Mouse (Mus musculus) heart, embryonic 13.5 days (tissue): ENCODE data around the gene Krt17. TPM values are rescaled to one million over a fixed set of nuclear protein-coding genes. Genes with fewer than 3 reads are reported as not detected.

Source experiments
- ATAC-seq: fragments of 200-750 bp; cut with Nextera tagmentation; 2 replicates; pipeline ENCODE4 v1.8.0; 2017; ENCODE audit warnings: moderate TSS enrichment; ENCODE audit not compliant: insufficient number of reproducible peaks, low FRiP score, low TSS enrichment; ENCODE audit errors: extremely low read depth
- H3K27ac ChIP-seq: fragments of 300-500 bp; sonication (generic); replicated peaks from 2 replicates; pipeline ENCODE4 v1.5.1; 2015; ENCODE audit warnings: moderate library complexity, mild to moderate bottlenecking, inconsistent platforms
- H3K27me3 ChIP-seq: fragments of 300-500 bp; sonication (generic); replicated peaks from 2 replicates; pipeline ENCODE4 v1.6.1; 2015; ENCODE audit warnings: mild to moderate bottlenecking, inconsistent platforms
- H3K36me3 ChIP-seq: fragments of 300-500 bp; sonication (generic); 2 replicates; pipeline ENCODE4 v1.6.1; 2015; ENCODE audit warnings: mild to moderate bottlenecking, inconsistent platforms
- H3K4me1 ChIP-seq: fragments of 300-500 bp; sonication (generic); 2 replicates; pipeline ENCODE4 v1.6.1; 2015; ENCODE audit warnings: inconsistent platforms
- H3K4me2 ChIP-seq: fragments of 300-500 bp; sonication (generic); 2 replicates; pipeline ENCODE4 v1.6.1; 2015; ENCODE audit warnings: inconsistent platforms, mild to moderate bottlenecking, moderate library complexity
- H3K4me3 ChIP-seq: fragments of 300-500 bp; sonication (generic); 2 replicates; pipeline ENCODE4 v1.5.1; 2015; ENCODE audit warnings: moderate library complexity, mild to moderate bottlenecking, inconsistent platforms
- H3K9ac ChIP-seq: fragments of 300-500 bp; sonication (generic); 2 replicates; pipeline ENCODE4 v1.6.1; 2015; ENCODE audit warnings: inconsistent platforms, mild to moderate bottlenecking, moderate library complexity
- H3K9me3 ChIP-seq: fragments of 300-500 bp; sonication (generic); 2 replicates; pipeline ENCODE4 v1.6.1; 2016; ENCODE audit warnings: inconsistent platforms
- WGBS: fragments of 180-500 bp; shearing (Covaris S2); methylation state at CpG from one replicate; pipeline ENCODE4 v1.1.7; 2015; ENCODE audit warnings: mixed read lengths; 5-methylcytosine and 5-hydroxymethylcytosine counted together
- polyA plus RNA-seq: library from polyadenylated mRNA; unstranded; fragments of >200 nt; fragmentation: Nextera tagmentation; extraction: Ambion mirVana; gene quantifications from 2 replicates; pipeline ENCODE4 v1.2.1, GENCODE M21; 2015

The Krt17 gene
- polyA plus RNA-seq, 1 experiment from 2014 or later, result 3.0 TPM

DNA sequence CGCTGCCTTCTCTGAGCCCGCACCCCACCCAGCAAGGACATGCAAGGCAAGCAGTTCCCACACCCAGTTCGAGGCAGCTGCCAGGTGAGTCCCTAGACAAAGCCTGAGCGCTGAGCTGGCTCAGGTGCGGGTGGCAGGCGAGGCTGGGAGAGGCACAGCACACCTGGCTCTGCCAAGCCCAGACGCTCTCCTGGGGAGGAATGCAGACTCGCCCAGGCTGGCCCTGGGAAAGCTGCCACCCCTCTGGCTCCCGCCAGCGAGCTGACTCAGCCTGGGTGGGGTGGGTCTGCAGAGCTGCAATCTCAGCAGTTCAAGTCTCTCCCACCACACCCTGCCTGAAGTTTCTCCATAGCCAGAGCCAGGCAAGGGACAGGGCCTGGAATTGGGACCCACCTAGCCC lies 26.2 kb upstream of the Krt17 start:
- H3K4me2 ChIP-seq, result no peak overlapping the region
- ATAC-seq, result no peak; the same call in 1 of the 2 replicates
- H3K4me1 ChIP-seq, result peaks cover 36% of the 10 kb centered on the region
- H3K9me3 ChIP-seq, result no peaks in the 10 kb centered on the region
- H3K27me3 ChIP-seq, result 0 out of 2 replicates have a peak, but pooled peaks cover 4% of the 10 kb centered on the region
- H3K36me3 ChIP-seq, result no peaks in the 10 kb centered on the region
- WGBS, result 48% methylated on average over 10 of the region's 10 CpGs
- no peak overlapping the region for H3K27ac ChIP-seq
- no peak overlapping the region for H3K9ac ChIP-seq
- H3K4me3 ChIP-seq, result no peak overlapping the region

DNA sequence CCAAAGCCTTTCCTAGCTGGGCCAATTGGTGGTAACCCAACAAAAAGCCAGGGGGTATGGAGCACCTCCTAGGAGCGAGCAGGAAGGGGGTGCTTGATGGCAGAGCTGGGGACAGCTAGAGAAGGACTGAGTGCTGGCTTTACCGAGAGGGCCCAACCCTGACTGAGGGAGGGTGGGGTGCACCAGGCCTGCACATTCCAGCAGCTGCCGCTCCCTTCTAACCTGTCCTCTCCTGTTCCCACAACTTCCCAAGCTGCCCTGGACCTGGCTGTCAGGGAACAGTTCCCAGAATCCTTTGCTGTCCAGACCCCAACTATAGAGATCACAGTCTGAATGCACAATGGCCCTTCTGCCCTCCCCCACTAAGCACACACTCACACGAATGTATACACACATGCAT lies 24.2 kb upstream of the Krt17 start:
- Histone ChIP-seq H3K4me1 (peaks cover 20% of the 10 kb centered on the region), H3K27me3 (0 out of 2 replicates have a peak, but pooled peaks cover 4% of the 10 kb centered on the region), H3K4me3 (no peak overlapping the region), H3K9me3 (no peaks in the 10 kb centered on the region), H3K27ac (no peak overlapping the region), H3K4me2 (no peak overlapping the region), H3K9ac (no peak overlapping the region), H3K36me3 (no peaks in the 10 kb centered on the region)
- WGBS, result 67% methylated on average over 4 of the region's 4 CpGs
- no peak for ATAC-seq

DNA sequence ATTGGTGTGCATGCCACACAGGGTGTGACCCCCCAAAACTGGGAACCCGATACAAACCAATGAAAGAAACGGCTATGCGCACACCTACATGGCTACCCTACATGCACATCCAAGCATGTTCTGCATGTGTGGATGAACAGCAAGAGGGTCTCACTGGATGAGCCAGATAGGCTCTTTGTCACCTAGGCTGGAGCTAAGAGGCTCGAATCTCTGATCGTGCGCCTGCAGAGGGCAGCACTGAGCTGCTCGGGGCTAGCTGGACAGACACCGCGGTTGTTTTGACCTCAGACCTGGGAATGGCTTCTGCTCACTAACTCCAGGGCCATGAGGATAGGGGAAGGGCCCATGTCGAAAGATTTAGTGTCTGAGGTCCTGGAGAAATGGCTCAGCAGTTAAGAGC lies 21.7 kb upstream of the Krt17 start:
- WGBS, result 21% methylated on average over 10 of the region's 10 CpGs
- ATAC-seq, result no peak

DNA sequence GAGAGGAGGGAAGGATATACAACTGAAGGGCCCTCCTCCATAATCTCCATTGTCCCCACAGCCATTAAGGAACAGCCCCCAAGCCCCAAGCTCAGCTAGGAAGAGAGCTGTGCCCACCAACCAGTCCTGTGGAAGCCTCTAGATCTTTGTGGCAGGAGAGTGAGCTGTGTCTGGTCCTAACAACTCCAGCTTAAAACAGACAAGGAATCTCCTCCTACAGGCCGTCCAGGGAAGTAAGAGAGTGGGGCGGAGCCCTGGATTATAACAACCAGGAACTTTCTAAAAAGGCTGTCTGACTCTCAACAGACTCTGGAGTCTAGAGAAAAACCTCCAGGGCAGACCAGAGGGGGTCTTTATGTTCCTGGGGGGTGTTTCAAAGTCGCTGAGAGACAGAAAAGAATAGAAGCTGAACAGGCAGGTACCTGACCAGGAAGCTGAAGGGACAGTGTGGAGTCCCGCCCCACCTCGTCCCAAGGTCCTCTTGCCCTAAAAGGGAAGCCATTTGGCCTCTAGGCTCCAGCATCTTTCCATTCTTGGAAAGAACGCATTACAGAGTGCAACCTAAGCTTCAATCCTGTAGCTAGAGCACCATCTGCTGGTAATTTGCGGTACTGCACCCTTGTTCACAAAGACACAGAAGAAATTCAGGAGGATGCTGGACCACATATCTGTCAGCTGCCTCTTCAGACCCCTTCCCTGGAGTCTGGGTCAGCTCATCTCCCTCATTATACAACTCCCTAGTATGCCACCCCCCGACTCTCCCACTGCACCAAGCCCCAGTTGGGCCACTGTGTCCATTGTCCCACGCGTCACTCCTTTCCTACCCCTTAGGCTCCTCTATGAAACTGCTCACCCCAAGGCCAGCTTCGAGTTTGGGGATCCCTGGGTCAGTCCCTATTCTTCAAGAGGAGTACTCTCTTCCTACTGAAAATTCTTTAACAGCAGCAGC lies 21.0 kb upstream of the Krt17 start:
- Histone ChIP-seq H3K27ac (no peak overlapping the region), H3K4me2 (no peak overlapping the region), H3K36me3 (no peaks in the 10 kb centered on the region), H3K4me3 (no peak overlapping the region), H3K27me3 (peaks cover 9% of the 10 kb centered on the region; the same call in 1 of the 2 replicates), H3K9ac (no peak overlapping the region), H3K9me3 (no peaks in the 10 kb centered on the region), H3K4me1 (0 out of 2 replicates have a peak, but pooled peaks cover 1% of the 10 kb centered on the region)
- 19% methylated on average over 11 of the region's 11 CpGs for WGBS
- no peak for ATAC-seq

More for the DNA sequence above, 21.7 kb upstream of the Krt17 start:
- Histone ChIP-seq H3K9ac (no peak overlapping the region), H3K27me3 (0 out of 2 replicates have a peak, but pooled peaks cover 9% of the 10 kb centered on the region), H3K27ac (no peak overlapping the region), H3K4me3 (no peak overlapping the region), H3K4me2 (no peak overlapping the region), H3K9me3 (no peaks in the 10 kb centered on the region), H3K36me3 (no peaks in the 10 kb centered on the region), H3K4me1 (0 out of 2 replicates have a peak, but pooled peaks cover 6% of the 10 kb centered on the region)

DNA sequence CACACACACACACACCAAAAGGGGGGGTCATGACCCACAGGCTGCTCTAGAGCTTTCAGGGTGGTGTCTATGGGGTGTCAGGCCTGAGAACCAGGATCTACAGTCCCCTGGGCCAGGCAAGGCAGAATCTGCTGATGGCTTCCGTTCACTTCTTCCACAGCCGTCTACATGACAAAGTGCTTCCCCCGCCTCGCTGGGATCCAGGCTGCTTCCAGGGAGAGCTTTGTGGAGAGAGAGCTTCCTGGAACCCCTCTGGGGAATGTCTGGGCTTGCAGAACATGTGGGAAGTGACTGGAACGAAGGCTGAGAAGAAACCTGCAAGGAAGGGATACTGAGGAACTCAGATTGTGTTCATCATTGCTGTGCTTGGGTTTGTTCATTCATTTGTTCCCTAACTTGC lies 17.9 kb upstream of the Krt17 start:
- Histone ChIP-seq H3K27ac (no peak overlapping the region), H3K36me3 (no peaks in the 10 kb centered on the region), H3K9ac (no peak overlapping the region), H3K9me3 (no peaks in the 10 kb centered on the region), H3K27me3 (peaks cover 8% of the 10 kb centered on the region; the same call in 1 of the 2 replicates), H3K4me1 (peaks cover 4% of the 10 kb centered on the region), H3K4me2 (no peak overlapping the region), H3K4me3 (no peak overlapping the region)
- WGBS, result 58% methylated on average over 5 of the region's 5 CpGs
- no peak for ATAC-seq

DNA sequence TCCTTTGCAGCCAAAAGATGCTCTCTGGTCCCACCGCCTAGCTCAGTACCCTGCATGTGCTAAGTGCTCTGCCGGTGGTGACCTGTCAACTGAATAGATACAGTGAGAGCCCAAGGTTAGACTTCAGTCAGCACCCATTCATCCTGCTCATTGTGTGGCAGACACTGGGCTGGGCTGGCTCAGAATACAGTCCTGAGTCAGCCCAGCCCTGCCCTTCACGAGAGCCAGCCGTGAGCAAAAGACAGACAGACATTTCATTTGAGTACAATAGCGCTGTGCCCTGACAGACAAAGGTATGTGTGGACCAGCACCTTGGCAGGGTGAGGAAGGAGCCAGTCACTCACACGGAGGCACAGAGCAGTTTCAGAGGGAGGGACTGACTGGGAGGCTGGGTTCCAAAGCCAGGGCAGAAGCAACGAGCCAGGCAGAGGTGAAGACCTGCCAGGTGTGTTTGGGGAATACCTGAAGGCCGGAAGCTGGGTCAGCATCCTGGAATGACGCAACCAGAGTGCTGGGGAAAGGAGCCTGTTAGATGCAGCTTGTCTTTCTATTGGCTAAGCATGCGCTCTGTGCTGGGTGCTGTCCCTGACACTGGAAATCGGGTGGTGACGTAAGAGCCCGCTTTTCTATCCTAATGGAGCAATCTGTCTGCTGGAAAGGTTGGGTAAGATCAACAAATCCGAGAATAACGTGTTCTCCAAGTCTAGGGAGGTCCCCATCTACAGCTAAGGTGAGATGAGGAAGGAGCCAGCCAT lies 17.1 kb upstream of the Krt17 start:
- no peak for ATAC-seq
- Histone ChIP-seq H3K4me1 (peaks cover 7% of the 10 kb centered on the region), H3K9me3 (no peaks in the 10 kb centered on the region), H3K4me3 (no peak overlapping the region), H3K36me3 (no peaks in the 10 kb centered on the region), H3K9ac (no peak overlapping the region), H3K27me3 (peaks cover 8% of the 10 kb centered on the region; the same call in 1 of the 2 replicates), H3K4me2 (no peak overlapping the region), H3K27ac (no peak overlapping the region)
- 61% methylated on average over 15 of the region's 15 CpGs for WGBS

DNA sequence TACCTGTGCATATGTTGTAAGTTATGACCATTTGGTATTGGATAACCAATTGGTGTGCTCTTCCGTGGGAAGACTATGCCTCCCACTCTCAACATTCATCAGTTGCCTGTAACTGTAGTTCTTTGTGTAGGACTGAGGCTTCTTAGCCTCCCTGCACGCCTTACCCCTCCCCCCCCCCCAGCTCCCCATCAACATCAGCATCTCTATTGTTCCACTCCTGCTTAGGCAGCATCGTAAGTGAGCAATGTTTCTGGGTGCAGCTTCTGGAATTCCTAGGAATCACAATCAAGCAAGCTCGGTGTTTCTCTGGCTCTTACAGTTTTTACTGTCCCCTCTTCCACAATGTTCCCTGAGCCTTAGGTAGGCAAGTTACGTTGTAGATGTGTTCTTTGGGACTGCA lies 14.6 kb upstream of the Krt17 start:
- Histone ChIP-seq H3K27ac (no peak overlapping the region), H3K4me1 (peaks cover 7% of the 10 kb centered on the region), H3K27me3 (peaks cover 26% of the 10 kb centered on the region), H3K36me3 (no peaks in the 10 kb centered on the region), H3K9ac (no peak overlapping the region), H3K9me3 (no peaks in the 10 kb centered on the region), H3K4me2 (no peak overlapping the region), H3K4me3 (no peak overlapping the region)
- WGBS, result 51% methylated on average over 5 of the region's 5 CpGs
- ATAC-seq, result no peak

DNA sequence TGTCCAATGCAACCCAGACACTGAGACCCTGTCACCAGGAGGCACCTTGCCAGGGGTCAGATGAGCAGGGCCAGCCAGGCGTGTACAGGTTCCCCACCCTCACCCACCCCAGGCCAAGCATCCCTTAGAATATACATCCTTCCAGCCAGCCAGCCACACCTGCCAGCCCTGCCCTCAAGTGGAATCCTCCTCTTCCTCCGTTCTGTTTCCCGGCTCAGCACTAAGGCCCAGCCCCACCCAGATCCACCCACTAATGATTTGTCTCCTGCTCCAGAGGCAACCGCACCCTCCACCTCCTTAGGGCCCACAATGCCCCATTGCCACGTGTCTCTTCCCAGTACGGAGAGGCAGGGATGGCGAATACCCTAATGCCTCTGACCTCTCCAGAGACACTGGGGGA lies 13.9 kb upstream of the Krt17 start:
- Histone ChIP-seq H3K27ac (no peak overlapping the region), H3K4me2 (no peak overlapping the region), H3K9ac (no peak overlapping the region), H3K4me3 (no peak overlapping the region), H3K9me3 (no peaks in the 10 kb centered on the region), H3K4me1 (peaks cover 7% of the 10 kb centered on the region), H3K36me3 (no peaks in the 10 kb centered on the region), H3K27me3 (peaks cover 28% of the 10 kb centered on the region)
- 72% methylated on average over 7 of the region's 7 CpGs for WGBS
- ATAC-seq, result no peak; the same call in 1 of the 2 replicates

DNA sequence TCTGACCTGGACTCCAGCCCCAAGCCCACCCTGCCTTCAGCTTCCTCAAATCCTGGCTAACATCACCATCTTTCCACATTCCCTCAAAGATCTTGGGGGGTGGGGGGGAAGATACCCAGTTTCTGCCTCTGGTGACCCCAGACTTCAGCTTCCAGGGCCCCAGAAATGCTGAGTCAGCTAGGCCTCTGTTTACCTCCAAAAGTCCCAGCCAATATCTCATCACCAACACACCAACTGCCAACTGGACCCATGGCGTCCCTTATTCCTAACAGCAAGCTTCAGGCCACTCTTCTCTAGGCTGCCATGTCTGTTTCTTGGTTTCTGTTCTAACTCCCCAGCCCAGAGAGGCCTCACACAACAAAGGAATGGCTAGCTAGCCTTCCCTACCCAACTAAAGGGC lies 11.0 kb upstream of the Krt17 start:
- H3K4me2 ChIP-seq, result no peak overlapping the region
- no peak overlapping the region for H3K4me3 ChIP-seq
- ATAC-seq, result no peak
- peaks cover 7% of the 10 kb centered on the region for H3K4me1 ChIP-seq
- no peak overlapping the region for H3K27ac ChIP-seq
- WGBS, result 84% methylated on average over 1 of the region's 1 CpGs
- no peaks in the 10 kb centered on the region for H3K9me3 ChIP-seq
- peaks cover 30% of the 10 kb centered on the region for H3K27me3 ChIP-seq
- H3K36me3 ChIP-seq, result no peaks in the 10 kb centered on the region
- H3K9ac ChIP-seq, result no peak overlapping the region

DNA sequence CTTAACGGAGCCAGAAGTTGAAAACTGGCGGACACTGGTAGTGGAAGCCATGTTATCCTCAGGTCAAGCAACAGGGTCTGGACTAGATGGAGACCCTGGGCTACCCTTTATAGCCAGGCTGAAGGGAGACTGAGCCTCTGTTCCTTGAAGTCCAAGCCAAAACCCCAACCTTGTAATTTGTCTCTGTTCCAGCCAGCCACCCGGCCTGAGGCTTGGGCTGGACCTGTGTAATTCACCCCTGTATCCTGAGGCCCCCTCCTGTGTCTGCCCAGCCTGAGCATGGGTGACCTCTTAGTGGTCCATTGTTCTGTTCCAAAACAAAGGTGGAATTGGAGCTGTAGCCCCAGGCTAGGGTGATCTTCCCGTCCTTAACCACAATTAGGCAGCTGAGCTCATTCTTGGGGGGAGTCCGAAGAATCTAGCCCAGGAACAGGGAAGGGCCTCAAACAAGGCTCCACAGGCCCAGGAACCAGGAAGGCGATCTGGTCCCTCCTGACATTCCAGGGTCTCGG lies 9.0 kb upstream of the Krt17 start, which contains the start of gene Krt42:
TSS of gene Krt42 (minus strand) at position 51 of the 512 bp plus-strand sequence.
- Histone ChIP-seq H3K36me3 (no peaks in the 10 kb centered on the region), H3K4me3 (no peak within 1 kb of the TSS), H3K9ac (no peak within 1 kb of the TSS), H3K27ac (no peak within 1 kb of the TSS), H3K27me3 (peaks cover 36% of the 10 kb centered on the region), H3K9me3 (no peaks in the 10 kb centered on the region), H3K4me1 (peaks cover 7% of the 10 kb centered on the region), H3K4me2 (no peak within 1 kb of the TSS)
- ATAC-seq, result no peak
- WGBS, result 78% methylated on average over 7 of the region's 7 CpGs
